Mouse (Mus musculus) skeletal muscle tissue, adult 2 months (tissue): ENCODE results near the gene Msto1.
"Not testable (repeated sequence)": the region's sequence is repeated elsewhere in the genome, so short reads cannot be mapped to it uniquely, and the experiment has no call there.

ENCODE experiments used
- DNase-seq: peaks from one replicate; pipeline ENCODE4 v3.0.0-alpha.2; 2012; ENCODE audit warnings: low read depth, low spot score

Gene Msto1

DNA sequence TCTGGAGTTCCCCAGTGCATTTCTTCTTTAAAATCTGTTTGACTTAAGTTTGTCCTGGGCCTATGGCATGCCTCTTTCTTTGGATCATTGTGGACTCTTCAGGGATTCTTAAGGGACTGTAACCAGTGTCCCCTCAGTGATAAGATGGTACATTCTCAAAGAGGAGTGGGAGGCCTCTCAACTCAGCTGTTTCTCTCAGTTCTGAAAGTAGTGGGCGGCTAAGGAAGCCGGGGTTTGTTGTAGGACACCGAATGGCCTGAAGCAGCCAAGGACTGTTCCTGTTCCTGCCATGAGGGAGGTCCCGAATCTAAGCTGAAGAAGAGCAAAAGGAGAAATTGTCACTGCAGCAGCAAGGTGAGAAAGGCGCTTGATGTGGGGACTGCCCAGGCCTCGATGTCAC lies 8.6 kb downstream of the Msto1 start:
- no peak for DNase-seq

DNA sequence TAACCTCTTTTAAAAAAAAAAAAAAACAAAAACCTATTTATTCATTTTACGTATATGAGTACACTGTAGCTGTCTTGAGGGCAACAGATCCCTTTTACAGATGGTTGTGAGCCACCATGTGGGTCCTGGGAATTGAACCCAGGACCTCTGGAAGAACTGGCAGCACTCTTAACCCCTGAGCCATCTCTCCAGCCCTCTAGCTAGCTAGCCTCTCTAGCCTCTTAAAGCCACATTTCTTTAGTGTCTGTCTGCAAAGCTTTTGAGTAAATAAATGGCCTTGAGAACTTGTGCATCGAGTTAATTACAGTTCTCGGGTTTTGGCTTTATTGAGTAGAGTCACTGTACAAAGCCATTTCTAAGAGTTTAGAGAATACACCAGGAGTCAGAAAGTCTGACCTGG lies 9.0 kb downstream of the Msto1 start:
- no peak for DNase-seq

DNA sequence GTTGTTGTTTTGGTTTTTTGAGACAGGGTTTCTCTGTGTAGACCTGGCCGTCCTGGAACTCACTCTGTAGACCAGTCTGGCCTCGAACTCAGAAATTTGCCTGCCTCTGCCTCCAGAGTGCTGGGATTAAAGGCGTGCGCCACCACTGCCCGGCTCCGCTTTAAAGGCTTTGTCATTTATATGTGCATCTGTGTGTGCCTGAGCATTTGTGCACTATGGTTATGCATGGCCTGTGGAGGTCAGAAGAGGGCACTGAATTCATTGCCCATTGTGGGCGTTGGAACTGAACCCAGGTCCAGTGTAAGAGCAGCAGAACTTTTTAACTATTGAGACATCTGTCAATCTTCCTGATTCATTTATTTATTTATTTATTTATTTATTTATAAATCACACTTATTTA lies 20.8 kb downstream of the Msto1 start:
- not testable (repeated sequence) for DNase-seq

DNA sequence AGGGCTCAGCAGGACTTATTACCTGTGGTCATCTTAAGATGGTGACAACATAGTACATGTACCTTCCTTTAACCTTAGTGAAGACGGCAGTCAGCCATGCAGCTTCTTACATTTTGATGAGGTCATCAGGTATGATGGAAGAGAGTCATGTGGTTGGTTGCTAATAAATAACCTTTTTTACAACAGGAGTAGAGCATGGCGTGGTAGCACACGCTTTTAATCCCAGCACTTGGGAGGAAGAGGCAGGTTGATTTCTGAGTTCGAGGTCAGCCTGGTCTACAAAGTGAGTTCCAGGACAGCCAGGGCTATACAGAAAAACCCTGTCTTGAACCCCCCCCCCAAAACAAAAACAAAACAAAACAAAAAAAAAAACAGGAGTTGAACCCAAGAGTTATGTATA lies 31.3 kb downstream of the Msto1 start:
- not testable (repeated sequence) for DNase-seq

DNA sequence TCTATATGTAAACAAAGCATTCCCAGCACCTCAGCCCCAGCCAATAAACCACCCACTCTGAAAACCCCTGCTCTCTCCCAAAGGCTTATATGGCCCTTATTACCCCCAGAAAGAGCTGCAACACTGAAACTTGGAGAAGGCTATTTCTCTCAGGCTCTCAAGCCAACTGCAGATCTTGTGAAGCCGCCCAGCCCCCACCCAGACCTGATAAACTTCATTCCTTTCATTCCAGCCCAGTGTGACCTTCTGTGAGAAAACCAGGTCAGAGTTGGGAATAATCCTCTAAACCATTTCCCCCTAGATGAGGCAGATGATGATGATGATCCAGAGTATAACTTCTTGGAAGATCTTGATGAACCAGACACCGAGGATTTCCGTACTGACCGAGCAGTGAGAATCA lies 45.4 kb downstream of the Msto1 start:
- not testable (repeated sequence) for DNase-seq

DNA sequence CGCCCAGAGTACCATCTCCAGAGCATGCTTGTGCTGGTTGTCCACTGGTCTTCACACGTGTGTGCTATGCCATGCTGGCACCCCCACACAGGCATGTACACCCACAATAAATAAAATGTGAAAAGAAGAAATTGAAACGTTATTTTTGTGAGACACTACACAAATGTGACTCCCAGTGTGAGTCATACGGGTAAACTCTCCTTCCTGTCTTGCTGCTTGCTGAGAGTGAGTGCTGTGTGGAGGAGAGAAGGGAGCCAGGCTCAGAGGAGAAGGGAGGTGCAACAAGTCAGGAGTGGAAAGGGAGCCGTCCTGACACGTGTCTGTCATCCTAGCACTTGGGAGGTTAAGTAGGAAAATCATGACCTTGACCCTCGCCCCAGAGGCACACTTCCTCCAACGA lies 46.6 kb downstream of the Msto1 start:
- DNase-seq, result not testable (repeated sequence)

DNA sequence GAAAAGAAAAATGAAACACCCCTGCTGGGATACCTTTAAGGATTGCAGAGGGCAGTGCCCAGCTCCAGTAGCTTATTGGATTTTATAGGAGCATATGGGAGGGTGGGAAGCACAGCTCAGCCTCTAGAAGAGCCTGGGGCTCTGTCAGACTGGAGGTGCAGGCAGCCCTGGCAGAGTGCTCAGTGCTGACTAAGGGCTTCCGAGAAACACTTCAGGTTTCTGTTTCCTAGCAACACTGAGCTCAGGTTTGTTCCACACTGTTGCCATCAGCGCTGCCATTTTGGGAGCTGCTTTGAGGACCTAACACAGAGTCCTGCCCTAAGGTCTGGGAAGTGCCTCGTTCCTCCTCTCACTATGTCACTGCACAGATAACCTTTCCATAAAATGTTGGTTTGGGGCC lies 47.1 kb downstream of the Msto1 start:
- DNase-seq, result not testable (repeated sequence)

DNA sequence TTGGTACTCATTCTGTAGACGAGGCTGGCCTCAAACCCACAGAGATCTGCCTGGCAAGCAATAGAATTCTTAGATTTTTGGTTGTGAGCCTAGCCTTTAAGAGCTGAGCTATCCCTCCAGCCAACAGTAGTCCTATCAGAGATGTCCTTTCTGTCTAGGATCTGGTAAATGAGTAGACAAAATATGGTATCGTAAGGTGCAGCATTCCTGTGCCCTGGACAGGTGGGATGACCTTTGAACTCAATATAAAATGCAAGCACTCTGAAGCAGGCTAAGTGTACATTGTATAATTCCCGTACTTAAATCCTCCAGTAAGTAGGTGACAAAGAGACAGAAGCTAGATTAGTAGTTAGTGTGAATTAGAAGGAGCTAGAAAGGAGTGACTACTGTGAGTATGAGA lies 51.7 kb downstream of the Msto1 start:
- no peak for DNase-seq

DNA sequence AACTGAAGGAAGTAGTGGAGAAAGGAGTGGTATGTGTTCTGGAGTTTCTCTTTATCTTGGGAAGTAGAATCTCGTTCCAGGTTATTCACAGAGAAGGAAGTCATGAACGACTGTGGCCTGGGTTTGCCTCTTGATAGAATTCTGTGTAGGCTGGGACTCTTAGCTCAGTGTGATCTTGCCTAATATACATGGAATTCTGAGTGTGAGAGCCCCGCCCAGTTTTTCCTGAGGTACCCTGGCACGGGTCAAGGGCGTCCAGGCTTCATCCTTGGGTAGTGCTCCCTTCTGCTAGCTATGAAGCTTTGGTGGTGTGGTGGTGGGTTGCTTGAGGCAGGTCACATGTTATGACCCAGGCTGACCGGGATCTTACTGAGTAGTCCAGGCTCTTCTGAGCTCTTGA lies 58.0 kb downstream of the Msto1 start:
- no peak for DNase-seq
